Mouse (Mus musculus) stomach, embryonic 16.5 days (tissue): ENCODE measurements around the gene Aadac. TPM values are rescaled to one million over a fixed set of nuclear protein-coding genes. Genes with fewer than 3 reads are reported as not detected.

Experiments
- ATAC-seq: fragments of 200-750 bp; cut with Nextera tagmentation; 2 replicates; pipeline ENCODE4 v1.8.0; 2017; ENCODE audit warnings: moderate number of reproducible peaks, moderate TSS enrichment; ENCODE audit not compliant: insufficient read depth, low FRiP score
- H3K27ac ChIP-seq: fragments of 300-500 bp; sonication (generic); 2 replicates; pipeline ENCODE4 v1.5.1; 2014; ENCODE audit warnings: low read length
- H3K27me3 ChIP-seq: fragments of 300-500 bp; sonication (generic); 2 replicates; pipeline ENCODE4 v1.6.1; 2014; ENCODE audit warnings: low read length, control low read depth, mixed read lengths; ENCODE audit not compliant: control insufficient read depth, insufficient read depth
- H3K36me3 ChIP-seq: fragments of 300-500 bp; sonication (generic); 2 replicates; pipeline ENCODE4 v1.6.1; 2014; ENCODE audit warnings: low read length; ENCODE audit not compliant: control insufficient read depth, insufficient read depth
- H3K4me1 ChIP-seq: fragments of 300-500 bp; sonication (generic); 2 replicates; pipeline ENCODE4 v1.6.1; 2014; ENCODE audit warnings: low read length, control low read depth, mixed read lengths; ENCODE audit not compliant: control insufficient read depth, insufficient read depth
- H3K4me2 ChIP-seq: fragments of 300-500 bp; sonication (generic); 2 replicates; pipeline ENCODE4 v1.6.1; 2014; ENCODE audit warnings: low read depth, low read length, mixed read lengths
- H3K4me3 ChIP-seq: fragments of 300-500 bp; sonication (generic); replicated peaks from 2 replicates; pipeline ENCODE4 v1.5.1; 2014; ENCODE audit warnings: mild to moderate bottlenecking, low read length
- H3K9ac ChIP-seq: fragments of 300-500 bp; sonication (generic); 2 replicates; pipeline ENCODE4 v1.6.1; 2014; ENCODE audit warnings: low read length
- H3K9me3 ChIP-seq: fragments of 300-500 bp; sonication (generic); replicated peaks from 2 replicates; pipeline ENCODE4 v1.6.1; 2016; ENCODE audit warnings: low read length, control low read depth; ENCODE audit not compliant: control insufficient read depth
- WGBS: fragments of 180-500 bp; shearing (Covaris S2); extraction: QIAGEN DNeasy Blood & Tissue Kit; methylation state at CpG from one replicate; pipeline ENCODE4 v1.1.7; 2014; 5-methylcytosine and 5-hydroxymethylcytosine counted together
- polyA plus RNA-seq: library from polyadenylated mRNA; unstranded; fragments of >200 nt; fragmentation: Nextera tagmentation; extraction: Ambion mirVana; gene quantifications from 2 replicates; pipeline ENCODE4 v1.2.1, GENCODE M21; 2015

Gene Aadac
- polyA plus RNA-seq, 1 experiment from 2014 or later: 58.0 TPM

DNA sequence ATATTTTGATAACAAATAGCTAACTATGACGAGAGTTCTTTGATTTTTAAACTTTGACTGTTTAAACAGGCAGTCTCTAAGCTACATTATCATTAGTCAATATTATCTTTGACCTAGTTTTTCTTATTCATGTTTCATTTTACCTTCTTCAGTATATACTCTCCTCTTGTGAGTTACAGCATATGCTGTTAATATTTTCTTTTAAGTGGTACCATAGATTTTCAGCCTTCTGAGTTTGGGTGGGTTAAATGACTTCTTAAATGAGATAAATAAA is 32.2 kb downstream of the Aadac start:
- H3K9ac ChIP-seq: no peak overlapping the region
- H3K4me2 ChIP-seq: no peak overlapping the region
- 0 out of 2 replicates have a peak, but pooled peaks have one; percentile 59 for ATAC-seq
- no peak overlapping the region for H3K4me3 ChIP-seq
- no peak overlapping the region for H3K27ac ChIP-seq
- no peaks in the 10 kb centered on the region for H3K9me3 ChIP-seq
- no peaks in the 10 kb centered on the region for H3K27me3 ChIP-seq
- 30% methylated on average over 1 of the region's 1 CpGs for WGBS
- no peaks in the 10 kb centered on the region for H3K4me1 ChIP-seq
- no peaks in the 10 kb centered on the region for H3K36me3 ChIP-seq

DNA sequence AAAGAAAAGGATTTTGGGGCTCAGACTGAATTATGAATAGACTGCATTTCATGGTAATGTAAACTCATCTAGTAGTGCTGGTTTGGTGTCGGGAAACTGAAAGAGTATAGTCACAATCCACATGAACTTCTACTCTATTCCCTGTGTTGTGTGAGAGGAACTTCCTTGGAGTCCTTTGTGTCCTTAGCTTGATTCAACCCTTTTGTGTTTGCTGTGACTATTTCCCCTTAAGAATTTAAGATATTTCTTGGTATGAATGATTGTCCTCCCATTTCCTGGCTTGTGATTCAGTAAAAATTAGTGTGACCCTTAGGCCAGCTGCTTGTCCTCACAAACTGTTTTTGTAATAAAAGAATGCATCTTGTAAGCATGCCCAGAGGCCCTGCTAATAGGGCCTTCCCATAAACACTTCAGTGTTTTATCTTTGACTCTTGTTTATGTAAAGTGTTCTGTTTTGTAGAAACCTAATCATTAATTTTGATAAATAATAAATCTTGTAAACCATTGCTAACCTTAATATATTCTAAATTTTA is 53.4 kb downstream of the Aadac start:
- ATAC-seq: no peak
- Histone ChIP-seq H3K9ac (no peak overlapping the region), H3K27ac (no peak overlapping the region; the same call in 1 of the 2 replicates), H3K27me3 (no peaks in the 10 kb centered on the region), H3K4me2 (no peak overlapping the region), H3K4me1 (no peaks in the 10 kb centered on the region), H3K9me3 (no peaks in the 10 kb centered on the region), H3K36me3 (no peaks in the 10 kb centered on the region), H3K4me3 (no peak overlapping the region)
- 50% methylated on average over 1 of the region's 1 CpGs for WGBS

DNA sequence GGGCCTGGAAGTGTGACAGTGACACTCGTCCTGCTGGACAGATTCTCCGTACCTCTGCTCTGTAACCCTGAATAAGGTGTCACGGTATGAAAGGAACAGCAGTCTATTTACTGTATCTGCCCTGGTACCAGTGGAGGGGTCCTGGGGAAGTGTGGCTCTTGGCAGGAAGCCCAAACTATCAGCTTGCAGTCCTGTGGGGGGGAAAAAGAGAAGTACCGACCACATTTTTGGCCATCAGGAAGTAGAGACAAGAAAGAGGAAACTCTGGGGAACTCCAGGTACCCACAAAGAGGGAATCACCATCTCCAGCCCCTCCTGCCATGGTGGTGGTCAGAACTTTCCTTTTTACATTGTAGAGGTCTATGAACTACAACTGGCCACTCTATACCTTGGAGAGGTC is 55.1 kb downstream of the Aadac start:
- H3K36me3 ChIP-seq: no peaks in the 10 kb centered on the region
- no peak overlapping the region for H3K4me2 ChIP-seq
- WGBS: 58% methylated on average over 4 of the region's 4 CpGs
- no peaks in the 10 kb centered on the region for H3K27me3 ChIP-seq
- H3K4me1 ChIP-seq: no peaks in the 10 kb centered on the region
- no peak overlapping the region for H3K27ac ChIP-seq
- no peak overlapping the region for H3K4me3 ChIP-seq
- no peaks in the 10 kb centered on the region for H3K9me3 ChIP-seq
- ATAC-seq: no peak
- H3K9ac ChIP-seq: no peak overlapping the region

DNA sequence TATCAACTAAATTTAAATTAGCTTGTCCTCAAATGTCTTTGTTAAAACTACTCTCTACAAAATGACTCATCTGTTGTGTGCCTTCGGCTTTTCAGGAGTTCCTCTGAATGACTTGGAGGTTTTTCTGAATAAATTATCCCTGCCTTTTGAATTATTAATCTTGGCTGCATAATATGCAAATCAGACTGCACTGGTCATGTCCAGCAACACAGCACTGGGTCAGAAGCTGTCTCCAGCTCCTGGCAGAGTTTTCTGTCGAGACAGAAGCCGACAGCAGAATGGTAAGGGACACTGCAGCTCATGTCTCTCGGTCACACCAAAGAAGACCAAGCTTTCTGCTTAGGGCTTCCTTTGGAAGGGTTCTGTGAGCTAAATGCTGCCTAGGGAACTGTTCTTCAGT is 56.1 kb downstream of the Aadac start, which contains the start of gene Sucnr1:
Gene Sucnr1 (plus strand): TSS at position 222 of the 400 bp plus-strand sequence.
- Histone ChIP-seq H3K4me1 (no peaks in the 10 kb centered on the region), H3K27ac (no peak within 1 kb of the TSS), H3K9ac (no peak within 1 kb of the TSS), H3K27me3 (no peaks in the 10 kb centered on the region), H3K36me3 (no peaks in the 10 kb centered on the region), H3K4me3 (no peak within 1 kb of the TSS), H3K9me3 (no peaks in the 10 kb centered on the region), H3K4me2 (no peak within 1 kb of the TSS)
- ATAC-seq: no peak
- WGBS: 74% methylated on average over 4 of the region's 4 CpGs

DNA sequence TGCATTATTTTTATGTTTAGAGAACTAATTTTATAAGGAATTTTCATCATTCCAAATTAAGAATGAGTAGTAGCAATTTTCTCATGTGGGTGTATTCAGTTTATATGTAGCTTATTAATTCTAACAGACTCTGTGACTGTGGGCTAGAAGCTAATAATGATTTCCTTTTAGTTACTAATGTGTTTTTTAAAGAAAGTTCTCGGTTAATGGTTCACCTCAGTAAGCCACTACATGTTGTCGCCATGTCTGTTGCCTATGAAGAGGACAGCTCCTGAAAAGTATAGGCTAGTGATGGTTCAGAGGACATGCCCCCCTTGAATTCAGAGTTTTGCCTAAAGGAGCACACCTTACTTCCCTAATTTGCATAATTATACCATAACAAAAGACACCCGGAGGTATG is 57.2 kb downstream of the Aadac start:
- Histone ChIP-seq H3K9ac (no peak overlapping the region), H3K4me2 (no peak overlapping the region), H3K36me3 (no peaks in the 10 kb centered on the region), H3K9me3 (no peaks in the 10 kb centered on the region), H3K27me3 (no peaks in the 10 kb centered on the region), H3K4me3 (no peak overlapping the region), H3K27ac (no peak overlapping the region), H3K4me1 (no peaks in the 10 kb centered on the region)
- WGBS: 89% methylated on average over 3 of the region's 3 CpGs
- no peak for ATAC-seq

DNA sequence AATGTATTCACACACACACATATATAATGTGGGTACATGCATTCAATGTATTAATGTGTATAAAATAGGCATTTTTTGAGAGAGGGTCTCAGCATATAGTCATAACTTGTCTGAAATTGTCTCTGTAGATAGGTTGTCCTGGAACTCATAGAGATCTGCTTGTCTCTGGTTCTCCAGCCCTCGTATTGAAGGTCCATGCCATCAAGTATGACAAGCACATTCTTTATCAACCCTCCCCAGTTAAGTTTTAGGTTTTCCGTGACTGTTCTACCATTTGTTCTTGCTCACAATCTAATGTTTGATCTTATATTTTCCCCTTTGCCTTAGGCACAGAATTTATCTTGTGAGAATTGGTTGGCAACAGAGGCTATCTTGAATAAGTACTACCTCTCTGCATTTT is 60.2 kb downstream of the Aadac start:
- no peak for ATAC-seq
- no peak overlapping the region for H3K4me3 ChIP-seq
- H3K27me3 ChIP-seq: no peaks in the 10 kb centered on the region
- H3K9me3 ChIP-seq: no peaks in the 10 kb centered on the region
- WGBS: 84% methylated on average over 2 of the region's 2 CpGs
- H3K36me3 ChIP-seq: no peaks in the 10 kb centered on the region
- no peak overlapping the region for H3K27ac ChIP-seq
- no peak overlapping the region for H3K9ac ChIP-seq
- no peak overlapping the region for H3K4me2 ChIP-seq
- no peaks in the 10 kb centered on the region for H3K4me1 ChIP-seq

Other genes with a start within 250 kb of the Aadac start
- gene Gm8298, start 164.7 kb upstream of the Aadac start, polyA plus RNA-seq: not detected in 2 replicates
- 0.10 and 0.15 TPM in 2 replicates for gene C130079G13Rik, start 100.5 kb upstream of the Aadac start, polyA plus RNA-seq
- 1.4 and 3.0 TPM in 2 replicates for gene Aadacl2, start 19.0 kb upstream of the Aadac start, polyA plus RNA-seq
- gene Sucnr1, start 56.2 kb downstream of the Aadac start, polyA plus RNA-seq: 0.42 and 1.3 TPM in 2 replicates